Mouse (Mus musculus): ENCODE results near the gene Sh3bp1.
A peak's percentile ranks its signal among the peaks of the same experiment; 100 is the strongest.

The Sh3bp1 gene

DNA sequence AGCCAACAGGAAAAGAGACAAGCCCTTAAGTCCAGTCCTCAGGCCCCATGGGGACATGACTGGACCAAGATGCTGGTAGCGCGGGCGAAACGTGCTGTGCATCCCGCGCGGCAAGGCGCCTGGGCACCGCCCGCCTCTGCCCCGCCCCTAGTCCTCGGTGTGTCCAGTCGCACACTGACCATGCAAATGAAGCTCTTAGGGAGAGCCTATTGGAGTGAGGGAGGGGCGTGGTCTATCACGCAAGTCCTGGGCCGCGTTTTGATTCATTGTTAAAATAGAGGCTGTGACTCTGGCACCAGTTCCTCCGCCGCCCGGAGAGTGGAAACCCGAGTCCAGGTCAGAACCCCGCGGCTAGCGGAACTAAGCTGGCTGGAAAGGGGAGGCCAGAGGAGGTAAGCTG, 48.1 kb downstream of the Sh3bp1 start, which contains the start of gene Triobp:
Triobp (plus strand) TSS at position 68 of the 400 bp plus-strand sequence.
- peak; percentile 80 for DNase-seq (ENCODE audit: low read depth)

GRCm38 (mm10) chr15:78948152-78948725, 48.7 kb downstream of the Sh3bp1 start:
- DNase-seq (ENCODE audit: low read depth): no peak

DNA sequence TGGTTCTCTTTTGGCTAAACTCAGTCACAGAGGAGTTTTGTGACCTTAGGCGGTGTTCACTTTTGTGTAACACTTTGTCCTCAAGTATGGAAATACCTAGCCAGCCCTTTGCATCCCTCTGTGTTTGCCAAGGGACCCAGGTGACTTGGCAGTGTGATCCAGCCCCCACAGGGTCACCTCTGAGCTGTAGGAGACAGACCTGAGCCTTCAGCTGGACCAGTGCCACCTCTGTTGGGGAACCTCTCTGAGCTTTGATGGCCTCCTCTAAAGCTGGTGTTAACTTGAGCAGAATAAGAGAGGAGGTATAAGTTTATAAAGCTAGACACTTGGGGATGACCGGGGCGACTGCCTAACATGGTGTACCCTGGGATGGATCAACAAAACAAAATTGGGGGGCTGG, 49.3 kb downstream of the Sh3bp1 start:
- DNase-seq (ENCODE audit: low read depth): no peak

DNA sequence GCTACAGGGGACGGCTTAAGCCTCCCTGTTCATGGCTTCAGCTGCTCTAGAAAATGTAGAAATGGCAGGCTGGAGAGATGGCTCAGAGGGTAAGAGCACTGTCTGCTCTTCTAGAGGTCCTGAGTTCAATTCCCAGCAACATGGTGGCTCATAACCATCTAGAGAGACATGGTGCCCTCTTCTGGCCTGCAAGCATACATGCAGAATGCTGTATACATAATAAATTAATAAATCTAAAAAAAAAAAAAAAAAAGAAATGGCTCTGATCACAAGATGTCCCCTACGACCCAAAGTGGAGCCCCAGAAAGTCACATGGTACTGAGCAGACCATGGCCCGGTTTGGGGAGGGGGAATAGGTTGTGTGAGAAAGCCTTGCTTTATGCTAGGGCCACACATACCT, 56.1 kb downstream of the Sh3bp1 start:
- DNase-seq (ENCODE audit: low read depth): no peak

GRCm38 (mm10) chr15:78956351-78956750, 56.8 kb downstream of the Sh3bp1 start:
- peak; percentile 70 for DNase-seq (ENCODE audit: low read depth)

DNA sequence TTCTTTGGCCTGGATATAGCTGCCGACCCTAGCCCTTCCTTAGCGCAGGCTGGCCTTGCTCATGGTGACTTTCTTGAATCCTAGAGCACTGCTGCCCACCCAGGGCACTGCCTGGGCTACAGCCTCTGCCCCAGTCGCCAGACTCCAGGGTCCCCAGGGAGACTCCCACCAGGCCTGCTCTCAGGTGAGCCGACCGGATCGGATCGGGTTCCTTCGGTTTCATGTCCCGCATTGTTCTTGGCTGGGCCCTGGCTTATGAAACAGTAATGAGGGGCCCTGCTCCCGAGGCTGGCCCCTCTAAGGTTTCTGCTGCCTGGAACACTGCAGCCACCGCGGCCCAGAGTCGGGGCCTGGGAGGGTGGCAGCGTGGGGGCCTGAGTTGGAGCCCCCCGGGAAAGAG, 57.5 kb downstream of the Sh3bp1 start:
- DNase-seq (ENCODE audit: low read depth): no peak

GRCm38 (mm10) chr15:78959537-78959936, 60.0 kb downstream of the Sh3bp1 start:
- no peak for DNase-seq (ENCODE audit: low read depth)

DNA sequence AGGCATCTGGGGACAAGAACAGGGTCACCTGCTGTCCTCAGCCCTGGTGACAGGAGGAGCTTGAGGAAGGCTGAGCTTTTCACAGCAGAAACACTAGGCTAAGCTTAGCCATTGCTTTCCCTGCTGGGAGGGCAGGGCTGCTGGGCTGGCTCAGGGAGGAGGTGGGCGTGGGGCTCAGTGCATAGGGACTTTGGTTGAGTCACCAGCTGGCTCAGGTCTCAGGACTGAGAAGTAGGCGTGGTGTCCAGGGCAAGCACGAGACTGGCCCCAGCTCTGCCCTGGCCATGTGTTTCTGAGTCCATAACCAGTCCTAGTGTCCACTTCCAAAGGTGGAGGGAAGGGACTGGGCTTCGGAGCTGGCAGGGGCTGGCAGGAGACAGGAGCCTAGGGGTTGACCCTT, 60.5 kb downstream of the Sh3bp1 start:
- DNase-seq (ENCODE audit: low read depth): no peak
